Mouse (Mus musculus): Measurements from ENCODE around the gene Itpr3.

DNA sequence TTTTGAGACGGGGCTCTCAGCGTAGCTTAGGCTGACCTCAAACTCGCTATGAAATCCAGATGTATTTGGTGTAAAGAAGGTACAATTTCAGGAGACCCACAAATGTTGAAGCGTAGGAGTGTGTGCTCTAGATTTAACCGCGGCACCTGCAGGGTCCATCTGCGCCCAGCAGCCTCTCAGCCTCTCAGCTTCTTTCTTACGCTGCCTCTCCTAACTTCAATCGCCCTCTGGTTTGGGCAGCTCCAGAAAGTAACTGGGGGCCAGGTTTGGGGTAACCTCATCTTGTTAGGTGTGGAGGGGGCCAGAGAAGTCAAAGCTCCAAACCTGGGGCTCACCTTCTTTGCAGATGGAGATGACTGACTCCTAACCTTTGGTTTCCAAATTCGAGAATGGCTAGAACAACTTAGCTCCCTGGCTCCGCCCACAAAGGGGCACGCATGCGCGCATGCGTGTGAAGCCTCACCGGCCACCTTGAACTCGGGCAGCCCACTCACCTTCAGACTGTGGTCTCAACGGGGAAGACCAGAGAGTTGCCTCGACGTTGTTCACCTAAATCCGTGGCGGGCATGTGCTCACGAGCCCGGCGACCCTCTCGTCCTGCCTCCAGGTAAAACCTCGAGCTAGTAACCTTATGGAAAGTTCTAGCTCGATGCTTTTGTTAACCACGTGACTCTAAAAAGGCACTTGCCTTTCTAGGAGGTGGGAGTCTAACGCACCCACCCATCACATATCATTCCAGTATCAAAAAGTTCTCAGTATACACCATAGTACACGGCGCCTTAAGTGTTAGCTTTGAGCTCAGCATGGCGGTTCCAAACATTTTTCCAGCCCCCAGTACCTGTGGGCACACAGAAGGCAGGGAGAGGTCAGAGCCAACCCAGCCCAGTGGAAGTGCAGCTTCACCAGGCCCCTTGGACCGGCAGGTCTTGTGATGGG is 39.3 kb upstream of the Itpr3 start:
- TF ChIP-seq CTCF (IDR thresholded peaks at IDR 0.05; ENCODE audit: low read depth) = no peak
- TF ChIP-seq EP300 (IDR thresholded peaks at IDR 0.05; ENCODE audit: low read depth) = no peak

Data from liver, postnatal 0 days (tissue).